Mouse (Mus musculus): ENCODE results near the gene Coro1a. TPM values are rescaled to one million over a fixed set of nuclear protein-coding genes. Genes with fewer than 3 reads are reported as not detected.
A peak's percentile ranks its signal among the peaks of the same experiment; 100 is the strongest.

Gene Coro1a
- polyA plus RNA-seq (2015; fragmentation: Nextera tagmentation; extraction: Ambion mirVana): 61.4 and 65.3 TPM in 2 replicates

- no peak for ATAC-seq
- 75% methylated on average over 19 of the region's 19 CpGs for WGBS
- no peak for DNase-seq (ENCODE audit: low spot score)
Observed at GRCm38 (mm10) chr7:126707442-126708174, at the start of gene Coro1a. TSS of gene Coro1a (minus strand) at chr7:126707787.

DNA sequence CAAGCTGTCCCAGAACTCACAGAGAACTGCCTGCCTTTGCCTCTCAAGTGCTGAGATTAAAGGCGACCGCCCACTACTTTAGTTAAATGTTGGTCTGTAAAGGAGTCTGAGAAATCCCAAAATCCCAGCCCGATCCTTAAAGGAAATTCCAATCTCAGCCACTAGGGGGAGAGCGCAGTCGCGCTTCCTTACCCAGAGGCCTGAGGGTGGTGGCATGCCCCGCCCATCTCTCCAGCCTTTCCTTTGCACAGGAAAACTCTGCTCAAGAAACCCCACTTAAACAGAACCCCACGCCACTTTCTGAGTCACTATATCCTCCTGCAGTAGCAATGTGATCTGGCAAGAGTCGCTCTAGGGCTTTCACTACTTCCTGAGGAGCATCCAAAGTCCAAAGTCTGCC is 47.3 kb upstream of the Coro1a start:
- WGBS: under 1% methylated on average over 9 of the region's 9 CpGs
- Histone ChIP-seq H3K9me3 (ENCODE audit: low read length) (no peaks in the 10 kb centered on the region), H3K27me3 (replicated peaks; ENCODE audit: insufficient read depth, low read length) (no peaks in the 10 kb centered on the region), H3K27ac (ENCODE audit: low read length) (peak overlapping the region; percentile 4; the same call in 1 of the 2 replicates), H3K4me3 (ENCODE audit: low read depth, low read length) (no peak overlapping the region), H3K4me1 (ENCODE audit: insufficient read depth, low read depth, low read length) (no peaks in the 10 kb centered on the region), H3K4me2 (replicated peaks; ENCODE audit: low read depth, low read length) (peak overlapping the region; percentile 23; the same call in 1 of the 2 replicates), H3K9ac (replicated peaks; ENCODE audit: low read depth) (no peak overlapping the region), H3K36me3 (ENCODE audit: insufficient read depth, low read length) (no peaks in the 10 kb centered on the region)
- TF ChIP-seq CTCF (IDR thresholded peaks at IDR 0.05): peak; percentile 91
- no peak for TF ChIP-seq EP300 (IDR thresholded peaks at IDR 0.05)
- peak; percentile 93 for DNase-seq (ENCODE audit: low spot score)
- ATAC-seq: peak; percentile 75

More at GRCm38 (mm10) chr7:126707442-126708174, at the start of gene Coro1a:
- no peak within 1 kb of the TSS for H3K4me3 ChIP-seq (ENCODE audit: low read depth, low read length)
- TF ChIP-seq CTCF (IDR thresholded peaks at IDR 0.05) (no peak), EP300 (IDR thresholded peaks at IDR 0.05) (no peak)
- no peak within 1 kb of the TSS for H3K27ac ChIP-seq (ENCODE audit: low read length)
- H3K27me3 ChIP-seq (replicated peaks; ENCODE audit: insufficient read depth, low read length): 0 out of 2 replicates have a peak, but pooled peaks cover 12% of the 10 kb centered on the region
- H3K9me3 ChIP-seq (ENCODE audit: low read length): no peaks in the 10 kb centered on the region
- no peaks in the 10 kb centered on the region for H3K36me3 ChIP-seq (ENCODE audit: insufficient read depth, low read length)
- no peak within 1 kb of the TSS for H3K4me2 ChIP-seq (replicated peaks; ENCODE audit: low read depth, low read length)
- H3K9ac ChIP-seq (replicated peaks; ENCODE audit: low read depth): no peak within 1 kb of the TSS
- peaks cover 4% of the 10 kb centered on the region for H3K4me1 ChIP-seq (ENCODE audit: insufficient read depth, low read depth, low read length)

- no peaks in the 10 kb centered on the region for H3K36me3 ChIP-seq (ENCODE audit: insufficient read depth, low read length)
- no peaks in the 10 kb centered on the region for H3K27me3 ChIP-seq (replicated peaks; ENCODE audit: insufficient read depth, low read length)
- H3K4me3 ChIP-seq (ENCODE audit: low read depth, low read length): no peak overlapping the region
- DNase-seq (ENCODE audit: low spot score) (no peak), ATAC-seq (no peak)
- H3K9ac ChIP-seq (replicated peaks; ENCODE audit: low read depth): no peak overlapping the region
- 78% methylated on average over 17 of the region's 17 CpGs for WGBS
- H3K4me1 ChIP-seq (ENCODE audit: insufficient read depth, low read depth, low read length): no peaks in the 10 kb centered on the region
- TF ChIP-seq EP300 (IDR thresholded peaks at IDR 0.05): no peak
- TF ChIP-seq CTCF (IDR thresholded peaks at IDR 0.05): peak; percentile 30; the same call in 1 of the 2 replicates
- no peaks in the 10 kb centered on the region for H3K9me3 ChIP-seq (ENCODE audit: low read length)
- H3K4me2 ChIP-seq (replicated peaks; ENCODE audit: low read depth, low read length): no peak overlapping the region
- no peak overlapping the region for H3K27ac ChIP-seq (ENCODE audit: low read length)
Observed at GRCm38 (mm10) chr7:126749582-126750343, 42.2 kb upstream of the Coro1a start.

DNA sequence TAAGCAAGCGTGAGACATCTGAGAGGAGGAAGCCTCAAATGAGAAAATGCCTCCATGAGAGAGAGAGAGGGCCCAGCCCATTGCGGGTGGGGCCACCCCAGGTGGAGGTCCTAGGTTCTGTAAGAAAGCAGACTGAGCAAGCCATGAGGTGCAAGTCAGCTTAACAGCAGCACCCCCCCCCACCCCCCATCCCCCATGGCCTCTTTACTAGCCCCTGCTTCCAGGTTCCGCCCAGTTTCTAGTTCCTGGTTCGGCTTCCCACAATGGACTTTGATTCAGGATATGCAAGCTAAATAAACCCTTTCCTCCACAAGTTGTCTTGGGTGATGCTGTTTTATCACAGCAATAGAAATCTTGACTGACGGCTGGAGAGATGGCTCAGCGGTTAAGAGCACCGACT is 41.2 kb upstream of the Coro1a start:
- no peak overlapping the region for H3K9ac ChIP-seq (replicated peaks; ENCODE audit: low read depth)
- no peak overlapping the region for H3K4me2 ChIP-seq (replicated peaks; ENCODE audit: low read depth, low read length)
- no peak overlapping the region for H3K4me3 ChIP-seq (ENCODE audit: low read depth, low read length)
- H3K27ac ChIP-seq (ENCODE audit: low read length): no peak overlapping the region
- DNase-seq (ENCODE audit: low spot score): no peak
- WGBS: 54% methylated on average over 7 of the region's 7 CpGs
- H3K27me3 ChIP-seq (replicated peaks; ENCODE audit: insufficient read depth, low read length): no peaks in the 10 kb centered on the region
- no peak for TF ChIP-seq CTCF (IDR thresholded peaks at IDR 0.05)
- no peak for TF ChIP-seq EP300 (IDR thresholded peaks at IDR 0.05)
- ATAC-seq: no peak
- H3K36me3 ChIP-seq (ENCODE audit: insufficient read depth, low read length): no peaks in the 10 kb centered on the region
- no peaks in the 10 kb centered on the region for H3K4me1 ChIP-seq (ENCODE audit: insufficient read depth, low read depth, low read length)
- no peaks in the 10 kb centered on the region for H3K9me3 ChIP-seq (ENCODE audit: low read length)

DNA sequence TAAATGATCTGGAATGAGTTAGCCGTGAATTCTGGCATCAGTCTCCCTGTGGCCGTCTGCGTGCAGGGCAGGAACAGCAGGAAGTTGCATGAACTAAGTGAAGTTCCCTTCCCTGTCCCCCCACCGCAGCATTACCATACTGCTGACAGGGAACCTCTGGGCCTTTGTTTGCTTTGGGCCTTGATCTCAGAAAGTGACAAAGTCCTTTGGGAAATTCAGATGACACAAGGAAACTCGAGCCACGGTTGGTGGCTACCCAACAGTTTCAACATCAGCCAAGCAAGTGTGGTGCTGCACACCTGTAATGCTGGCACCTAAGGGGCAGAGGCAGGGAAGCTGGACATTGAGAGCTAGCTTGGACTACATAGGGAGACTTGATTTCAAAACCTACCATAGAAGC is 39.2 kb upstream of the Coro1a start:
- Histone ChIP-seq H3K9ac (replicated peaks; ENCODE audit: low read depth) (no peak overlapping the region), H3K4me2 (replicated peaks; ENCODE audit: low read depth, low read length) (no peak overlapping the region), H3K4me3 (ENCODE audit: low read depth, low read length) (no peak overlapping the region), H3K27ac (ENCODE audit: low read length) (no peak overlapping the region), H3K27me3 (replicated peaks; ENCODE audit: insufficient read depth, low read length) (no peaks in the 10 kb centered on the region), H3K4me1 (ENCODE audit: insufficient read depth, low read depth, low read length) (no peaks in the 10 kb centered on the region), H3K36me3 (ENCODE audit: insufficient read depth, low read length) (no peaks in the 10 kb centered on the region), H3K9me3 (ENCODE audit: low read length) (no peaks in the 10 kb centered on the region)
- WGBS: 16% methylated on average over 6 of the region's 6 CpGs
- DNase-seq (ENCODE audit: low spot score) (no peak), ATAC-seq (peak; percentile 70)
- TF ChIP-seq CTCF (IDR thresholded peaks at IDR 0.05) (no peak), EP300 (IDR thresholded peaks at IDR 0.05) (no peak)

DNA sequence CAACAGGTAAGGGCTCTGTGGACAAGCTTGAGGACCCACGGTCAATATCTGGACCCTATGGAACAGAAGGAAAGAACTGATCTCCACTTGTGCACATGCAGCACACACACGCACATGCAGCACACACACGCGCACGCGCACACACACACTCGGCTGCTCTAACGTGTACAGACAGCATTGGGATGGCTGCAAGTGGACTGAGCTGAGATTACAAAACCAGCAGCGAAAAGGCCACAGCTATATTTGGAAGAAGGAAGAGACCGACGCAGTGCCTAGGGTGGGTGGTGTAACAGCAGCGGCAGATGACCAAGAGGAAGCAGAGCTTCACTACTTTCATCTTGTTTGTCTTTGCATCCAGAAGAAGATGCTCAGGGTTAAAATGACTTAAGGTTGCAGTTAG is 38.5 kb upstream of the Coro1a start:
- Histone ChIP-seq H3K27me3 (replicated peaks; ENCODE audit: insufficient read depth, low read length) (no peaks in the 10 kb centered on the region), H3K4me1 (ENCODE audit: insufficient read depth, low read depth, low read length) (no peaks in the 10 kb centered on the region), H3K4me2 (replicated peaks; ENCODE audit: low read depth, low read length) (no peak overlapping the region), H3K9ac (replicated peaks; ENCODE audit: low read depth) (no peak overlapping the region), H3K4me3 (ENCODE audit: low read depth, low read length) (no peak overlapping the region), H3K36me3 (ENCODE audit: insufficient read depth, low read length) (no peaks in the 10 kb centered on the region), H3K9me3 (ENCODE audit: low read length) (no peaks in the 10 kb centered on the region), H3K27ac (ENCODE audit: low read length) (no peak overlapping the region)
- DNase-seq (ENCODE audit: low spot score) (peak; percentile 62), ATAC-seq (peak; percentile 62)
- TF ChIP-seq EP300 (IDR thresholded peaks at IDR 0.05) (no peak), CTCF (IDR thresholded peaks at IDR 0.05) (no peak)
- WGBS: 77% methylated on average over 12 of the region's 12 CpGs
